Mouse (Mus musculus) heart, adult 2 months (tissue): ENCODE measurements around the gene Mindy3. TPM values are rescaled to one million over a fixed set of nuclear protein-coding genes. Genes with fewer than 3 reads are reported as not detected.

Source experiments
- DNase-seq, 2 experiments: peaks; one replicate each; pipeline ENCODE4 v3.0.0; 2021
- H3K27ac ChIP-seq: fragments of 200-600 bp; 2 replicates; pipeline ENCODE4 v1.8.1; 2022
- H3K27me3 ChIP-seq: fragments of 200-500 bp; 2 replicates; pipeline ENCODE4 v1.6.1; 2012; ENCODE audit warnings: mild to moderate bottlenecking, low read length, inconsistent platforms, mixed read lengths; ENCODE audit not compliant: control insufficient read depth, insufficient read depth
- H3K36me3 ChIP-seq: fragments of 200-500 bp; 2 replicates; pipeline ENCODE4 v1.6.1; 2012; ENCODE audit warnings: low read length, inconsistent platforms; ENCODE audit not compliant: control insufficient read depth, insufficient read depth
- H3K4me1 ChIP-seq: fragments of 200-500 bp; 2 replicates; pipeline ENCODE4 v1.6.1; 2011; ENCODE audit warnings: low read length; ENCODE audit not compliant: control insufficient read depth, insufficient read depth
- H3K4me3 ChIP-seq: fragments of 200-600 bp; 2 replicates; pipeline ENCODE4 v1.8.1; 2022
- H3K79me2 ChIP-seq: fragments of 200-500 bp; replicated peaks from 2 replicates; pipeline ENCODE4 v1.6.1; 2012; ENCODE audit warnings: mild to moderate bottlenecking, inconsistent platforms, low read length, moderate library complexity, mixed read lengths; ENCODE audit not compliant: control insufficient read depth, insufficient read depth
- H3K9ac ChIP-seq: fragments of 200-500 bp; 2 replicates; pipeline ENCODE4 v1.6.1; 2012; ENCODE audit warnings: low read depth, mild to moderate bottlenecking, control low read depth, inconsistent platforms, low read length, mixed read lengths
- CTCF ChIP-seq: fragments of 200-600 bp; IDR thresholded peaks from 2 replicates; pipeline ENCODE4 v1.8.1; 2022; ENCODE audit warnings: antibody characterized with exemption, mild to moderate bottlenecking, moderate library complexity
- EP300 ChIP-seq: fragments of 200-500 bp; IDR thresholded peaks from 2 replicates; pipeline ENCODE4 v1.6.1; 2011; ENCODE audit warnings: low read depth, low read length, control low read depth; ENCODE audit not compliant: insufficient read depth
- POLR2A ChIP-seq: fragments of 200-500 bp; IDR thresholded peaks from 2 replicates; pipeline ENCODE4 v1.6.1; 2011; ENCODE audit warnings: mild to moderate bottlenecking, low read depth, low read length, control low read depth; ENCODE audit not compliant: insufficient read depth
- WGBS: fragments of 180-500 bp; shearing (Covaris S2); methylation state at CpG from one replicate; pipeline ENCODE4 v1.1.7; 2018; 5-methylcytosine and 5-hydroxymethylcytosine counted together
- intact Hi-C: fragments of 180-260 bp; cut with DNase I; formaldehyde crosslinking; loops from one replicate; pipeline ENCODE4 v1.15.1; 2025
- long read RNA-seq: library from polyadenylated mRNA; stranded (forward); transcript quantifications from one replicate; pipeline ENCODE4 v2.0.0, GENCODE M21; 2021
- polyA plus RNA-seq: library from polyadenylated mRNA; depleted of rRNA; stranded (reverse); fragments of >200 nt; gene quantifications from 2 replicates; pipeline ENCODE4 v1.2.3, GENCODE M21; 2012; rRNA removed
- total RNA-seq, 2 experiments: library from RNA; stranded (reverse); gene quantifications; 2 replicates each; pipeline ENCODE4 v1.2.3; 2021

The Mindy3 gene
- total RNA-seq (10 to 100 TPM; 15.4 to 17.0 TPM), polyA plus RNA-seq (12.3 and 16.4 TPM in 2 replicates)
- long read RNA-seq, transcript Mindy3-201 (15 exons, 2,344 nt): major isoform, 6 of 14 reads
- long read RNA-seq, partial matches to known transcripts: 0 of 14 reads
- long read RNA-seq, other reads (novel, unspliced or antisense): 4 of 14 reads

- peak; percentile 28 for TF ChIP-seq CTCF
- 0 out of 2 replicates have a peak, but pooled peaks have one; percentile 42 for TF ChIP-seq EP300
- TF ChIP-seq POLR2A: peak; percentile 91
- peak; percentile 93 for DNase-seq
- Histone ChIP-seq H3K36me3 (peaks cover 3% of the 10 kb centered on the region; the same call in 1 of the 2 replicates), H3K79me2 (no peaks in the 10 kb centered on the region), H3K27me3 (no peaks in the 10 kb centered on the region), H3K27ac (peak within 1 kb of the TSS; percentile 75), H3K4me1 (peaks cover 1% of the 10 kb centered on the region; the same call in 1 of the 2 replicates), H3K4me3 (peak within 1 kb of the TSS; percentile 96), H3K9ac (peak within 1 kb of the TSS; percentile 79)
- intact Hi-C loops: no loop called here
- under 1% methylated on average over 25 of the region's 25 CpGs for WGBS
Measured at GRCm38 (mm10) chr2:12419262-12419655, at the start of gene Mindy3. TSS of gene Mindy3 (minus strand) at chr2:12419470.

GRCm38 (mm10) chr2:12459732-12460131, 40.5 kb upstream of the Mindy3 start:
- Histone ChIP-seq H3K27ac (no peak overlapping the region), H3K9ac (no peak overlapping the region), H3K4me1 (no peaks in the 10 kb centered on the region), H3K79me2 (no peaks in the 10 kb centered on the region), H3K4me3 (no peak overlapping the region), H3K36me3 (no peaks in the 10 kb centered on the region), H3K27me3 (no peaks in the 10 kb centered on the region)
- TF ChIP-seq EP300 (no peak), CTCF (peak; percentile 72), POLR2A (no peak)
- no peak for DNase-seq
- intact Hi-C loops: loop anchor here (5.0 to 10.0 kb wide), 2 partner anchors 778 to 805 kb away; no protein-coding TSS in a partner anchor
- 71% methylated on average over 1 of the region's 1 CpGs for WGBS

DNA sequence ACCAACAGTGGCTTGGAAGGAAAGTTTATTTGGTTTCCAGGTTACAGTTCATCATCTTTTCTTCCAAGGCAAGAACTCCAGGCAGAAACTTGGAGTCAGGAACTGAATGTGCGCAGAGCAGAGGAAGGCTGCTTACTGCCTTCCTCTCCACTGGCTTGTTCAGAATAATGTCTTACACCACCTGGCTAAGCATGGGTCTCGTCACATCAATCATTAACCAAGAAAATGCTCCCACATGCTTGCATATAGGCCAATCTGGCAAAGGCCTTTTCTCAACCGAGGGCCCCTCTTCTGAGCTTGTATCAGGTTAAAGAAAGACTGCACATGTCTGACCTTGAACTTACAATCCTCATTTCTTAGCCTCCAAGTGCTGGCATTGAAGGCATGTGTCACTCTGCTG, 30.8 kb upstream of the Mindy3 start:
- DNase-seq: no peak
- H3K79me2 ChIP-seq: no peaks in the 10 kb centered on the region
- H3K4me1 ChIP-seq: no peaks in the 10 kb centered on the region
- no peak overlapping the region for H3K9ac ChIP-seq
- no peak overlapping the region for H3K27ac ChIP-seq
- WGBS: 72% methylated on average over 3 of the region's 3 CpGs
- no peaks in the 10 kb centered on the region for H3K36me3 ChIP-seq
- intact Hi-C loops: loop anchor here (10.0 kb wide), 1 partner anchor 815 kb away; no protein-coding TSS in a partner anchor
- no peak overlapping the region for H3K4me3 ChIP-seq
- no peaks in the 10 kb centered on the region for H3K27me3 ChIP-seq
- no peak for TF ChIP-seq EP300
- no peak for TF ChIP-seq POLR2A

DNA sequence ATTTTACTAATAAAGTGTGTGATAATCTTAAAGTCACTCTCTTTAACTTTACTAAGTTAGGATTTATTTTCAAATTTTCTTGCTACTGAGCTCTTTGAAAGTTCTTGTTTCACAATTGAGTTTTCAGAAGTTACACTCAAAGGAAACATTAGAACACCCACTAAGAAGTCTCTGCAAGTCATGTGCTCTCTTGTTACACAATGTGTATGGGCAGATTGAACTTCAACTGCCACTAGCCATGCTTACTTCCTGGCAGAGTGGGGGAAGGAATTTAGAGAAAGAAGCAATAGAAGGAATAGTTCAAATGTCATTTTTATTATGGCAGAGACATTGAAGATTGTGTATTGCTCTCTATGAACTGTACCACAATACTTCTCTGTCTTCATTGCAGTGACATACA, 20.9 kb upstream of the Mindy3 start:
- DNase-seq: no peak
- Histone ChIP-seq H3K27me3 (no peaks in the 10 kb centered on the region), H3K36me3 (no peaks in the 10 kb centered on the region), H3K79me2 (no peaks in the 10 kb centered on the region), H3K9ac (no peak overlapping the region), H3K4me3 (no peak overlapping the region), H3K27ac (no peak overlapping the region), H3K4me1 (no peaks in the 10 kb centered on the region)
- no peak for TF ChIP-seq CTCF
- no peak for TF ChIP-seq POLR2A
- no peak for TF ChIP-seq EP300
- intact Hi-C loops: no loop called here

- intact Hi-C loops: no loop called here
- Histone ChIP-seq H3K36me3 (no peaks in the 10 kb centered on the region), H3K79me2 (no peaks in the 10 kb centered on the region), H3K27ac (no peak overlapping the region), H3K9ac (no peak overlapping the region), H3K4me3 (no peak overlapping the region), H3K4me1 (no peaks in the 10 kb centered on the region), H3K27me3 (no peaks in the 10 kb centered on the region)
- no peak for TF ChIP-seq CTCF
- no peak for TF ChIP-seq EP300
- TF ChIP-seq POLR2A: no peak
- DNase-seq: no peak
- 31% methylated on average over 2 of the region's 2 CpGs for WGBS
Measured at GRCm38 (mm10) chr2:12439543-12439942, 20.3 kb upstream of the Mindy3 start.

DNA sequence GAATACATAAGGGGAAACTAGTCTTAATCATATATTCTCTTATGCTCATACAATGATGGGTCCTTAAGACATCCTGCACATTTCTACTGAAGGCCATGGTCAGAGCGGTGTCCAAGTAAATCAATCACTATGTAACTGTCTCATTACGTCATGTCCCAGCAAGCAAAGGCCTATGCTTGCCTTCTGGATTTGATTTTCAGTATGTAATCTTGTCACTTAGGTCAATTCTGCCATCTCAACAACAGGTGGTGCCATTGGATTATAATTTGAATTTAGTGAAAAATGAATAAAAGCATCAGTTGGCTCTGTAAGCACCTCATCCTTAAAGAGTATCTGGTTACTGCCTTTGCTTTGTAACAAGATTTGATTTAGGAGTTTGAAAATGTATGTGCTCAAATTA, 18.9 kb upstream of the Mindy3 start:
- 65% methylated on average over 2 of the region's 2 CpGs for WGBS

More for the DNA sequence above, 18.9 kb upstream of the Mindy3 start:
- no peaks in the 10 kb centered on the region for H3K27me3 ChIP-seq
- TF ChIP-seq POLR2A: no peak
- peak; percentile 57 for TF ChIP-seq CTCF
- no peak for TF ChIP-seq EP300
- no peak for DNase-seq
- H3K4me1 ChIP-seq: no peaks in the 10 kb centered on the region
- H3K27ac ChIP-seq: no peak overlapping the region
- H3K36me3 ChIP-seq: no peaks in the 10 kb centered on the region
- intact Hi-C loops: no loop called here
- H3K79me2 ChIP-seq: no peaks in the 10 kb centered on the region
- no peak overlapping the region for H3K4me3 ChIP-seq
- H3K9ac ChIP-seq: no peak overlapping the region
